Mouse (Mus musculus): ENCODE data around the gene Fgfr2.

DNA sequence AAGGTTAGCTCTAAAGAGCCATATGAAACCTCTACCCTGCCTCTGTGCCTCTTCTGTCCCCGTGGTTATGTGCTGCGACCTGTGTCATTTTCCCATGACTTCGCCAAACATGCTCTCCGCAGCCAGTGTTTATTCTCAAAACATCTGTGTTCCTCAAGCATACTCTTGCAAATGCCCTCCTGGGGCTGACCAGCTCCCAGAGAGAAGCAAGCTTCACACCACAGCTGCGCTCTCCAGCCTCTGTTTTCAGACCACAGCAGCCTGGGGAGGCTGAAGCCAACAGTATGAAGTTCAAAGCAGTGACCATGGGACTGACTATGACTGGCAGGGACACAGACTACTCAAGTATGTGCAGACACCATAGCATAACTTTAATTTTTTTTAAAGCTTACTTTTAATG, 616.9 kb downstream of the Fgfr2 start:
- TF ChIP-seq POLR2A (IDR thresholded peaks at IDR 0.05; ENCODE audit: borderline replicate concordance, extremely low read depth, insufficient read depth, insufficient read length, poor library complexity, severe bottlenecking) = no peak
- TF ChIP-seq CTCF (IDR thresholded peaks at IDR 0.05; ENCODE audit: borderline replicate concordance, extremely low read depth, insufficient read depth, insufficient read length) = no peak

Data from brain, embryonic 14.5 days (tissue).